Mouse (Mus musculus) kidney, postnatal 0 days (tissue): ENCODE measurements at regions not wholly inside any gene's neighbourhood (a gene's known extent, or its start where the extent isn't known, plus 50 kb on each side); places are given as distances from the start of the nearest gene placed in this dataset.

ENCODE experiments used
- ATAC-seq: fragments of 200-750 bp; cut with Nextera tagmentation; replicated peaks from 2 replicates; pipeline ENCODE4 v1.8.0; 2017; ENCODE audit warnings: low read depth, moderate number of reproducible peaks, moderate TSS enrichment, moderate library complexity; ENCODE audit not compliant: low FRiP score
- DNase-seq: peaks from one replicate; pipeline ENCODE4 v3.0.0-alpha.2; 2016; ENCODE audit warnings: low spot score
- H3K27ac ChIP-seq: fragments of 300-500 bp; sonication (generic); 2 replicates; pipeline ENCODE4 v1.5.1; 2014; ENCODE audit warnings: mild to moderate bottlenecking
- H3K27me3 ChIP-seq: fragments of 300-500 bp; sonication (generic); 2 replicates; pipeline ENCODE4 v1.6.1; 2014; ENCODE audit warnings: low read length, mixed read lengths; ENCODE audit not compliant: insufficient read depth
- H3K36me3 ChIP-seq: fragments of 300-500 bp; sonication (generic); 2 replicates; pipeline ENCODE4 v1.6.1; 2014; ENCODE audit warnings: low read length, mixed read lengths; ENCODE audit not compliant: insufficient read depth
- H3K4me1 ChIP-seq: fragments of 300-500 bp; sonication (generic); replicated peaks from 2 replicates; pipeline ENCODE4 v1.6.1; 2014; ENCODE audit warnings: antibody characterized with exemption, low read length, mixed read lengths; ENCODE audit not compliant: insufficient read depth
- H3K4me2 ChIP-seq: fragments of 300-500 bp; sonication (generic); 2 replicates; pipeline ENCODE4 v1.6.1; 2014; ENCODE audit warnings: mild to moderate bottlenecking, low read length, moderate library complexity, mixed read lengths
- H3K4me3 ChIP-seq: fragments of 300-500 bp; sonication (generic); replicated peaks from 2 replicates; pipeline ENCODE4 v1.5.1; 2014; ENCODE audit warnings: low read depth, low read length
- H3K9ac ChIP-seq: fragments of 300-500 bp; sonication (generic); 2 replicates; pipeline ENCODE4 v1.6.1; 2014; ENCODE audit warnings: low read depth, low read length
- H3K9me3 ChIP-seq: fragments of 300-500 bp; sonication (generic); replicated peaks from 2 replicates; pipeline ENCODE4 v1.6.1; 2016; ENCODE audit warnings: low read length, inconsistent platforms, mixed read lengths
- CTCF ChIP-seq: IDR thresholded peaks from 2 replicates; pipeline ENCODE4 v1.5.1; 2016; ENCODE audit warnings: antibody characterized with exemption, low read depth, mild to moderate bottlenecking, moderate library complexity
- WGBS: fragments of 180-500 bp; shearing (Covaris S2); extraction: QIAGEN DNeasy Blood & Tissue Kit; methylation state at CpG from one replicate; pipeline ENCODE4 v1.1.7; 2014; 5-methylcytosine and 5-hydroxymethylcytosine counted together

DNA sequence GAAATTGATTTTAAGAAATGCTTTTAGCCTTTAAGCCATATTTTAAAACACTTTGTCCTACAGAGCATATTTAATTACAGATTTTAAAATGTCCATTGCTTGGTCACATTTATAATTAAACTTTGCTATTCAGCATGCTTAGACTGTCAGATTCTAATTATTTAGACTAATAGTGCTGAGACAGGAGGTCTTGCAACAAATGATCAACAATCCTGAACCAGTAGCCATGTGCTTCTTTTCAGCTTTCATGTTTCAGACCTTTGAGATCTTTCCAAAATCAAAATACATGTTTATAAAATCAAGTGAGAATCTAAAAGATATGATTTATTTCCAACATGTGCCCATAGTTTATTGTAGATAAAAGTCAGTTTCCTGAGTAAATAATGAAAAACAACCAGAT, 371.0 kb downstream of the Slco4c1 start:
- Histone ChIP-seq H3K36me3 (no peaks in the 10 kb centered on the region), H3K27ac (no peak overlapping the region), H3K4me2 (no peak overlapping the region), H3K27me3 (no peaks in the 10 kb centered on the region), H3K9ac (no peak overlapping the region), H3K4me1 (no peaks in the 10 kb centered on the region), H3K9me3 (no peaks in the 10 kb centered on the region), H3K4me3 (no peak overlapping the region)
- ATAC-seq: no peak
- TF ChIP-seq CTCF: no peak
- peak; percentile 39 for DNase-seq

DNA sequence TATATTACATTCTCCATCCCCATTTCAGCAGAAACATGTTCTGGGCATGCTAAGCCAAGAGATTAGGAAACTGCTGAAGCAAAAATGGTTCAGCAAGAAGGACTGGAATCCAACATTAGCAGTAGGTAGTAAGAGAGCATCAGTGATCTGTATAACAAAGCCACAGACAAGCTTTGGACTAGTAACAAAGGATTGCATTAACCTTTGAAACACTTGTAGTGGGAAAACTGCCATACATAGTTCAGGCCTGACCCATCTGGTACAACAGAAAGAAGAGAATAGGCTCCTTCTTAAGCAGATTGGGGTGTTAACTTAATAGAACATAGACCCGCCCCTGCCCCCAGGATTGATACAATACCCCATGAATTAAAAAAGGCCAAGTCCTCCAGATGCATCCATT, 389.2 kb downstream of the Slco4c1 start:
- Histone ChIP-seq H3K9me3 (no peaks in the 10 kb centered on the region), H3K4me1 (no peaks in the 10 kb centered on the region), H3K27ac (no peak overlapping the region), H3K27me3 (no peaks in the 10 kb centered on the region), H3K4me2 (no peak overlapping the region), H3K9ac (no peak overlapping the region), H3K4me3 (no peak overlapping the region), H3K36me3 (no peaks in the 10 kb centered on the region)
- ATAC-seq: no peak
- DNase-seq: no peak
- no peak for TF ChIP-seq CTCF
- 86% methylated on average over 1 of the region's 1 CpGs for WGBS

GRCm38 (mm10) chr1:96450852-96451251, 421.1 kb downstream of the Slco4c1 start:
- ATAC-seq (no peak), DNase-seq (no peak)
- H3K4me3 ChIP-seq: no peak overlapping the region
- no peak overlapping the region for H3K9ac ChIP-seq
- 51% methylated on average over 1 of the region's 1 CpGs for WGBS
- no peaks in the 10 kb centered on the region for H3K36me3 ChIP-seq
- no peak for TF ChIP-seq CTCF
- H3K27me3 ChIP-seq: no peaks in the 10 kb centered on the region
- H3K4me1 ChIP-seq: no peaks in the 10 kb centered on the region
- H3K27ac ChIP-seq: no peak overlapping the region
- H3K9me3 ChIP-seq: no peaks in the 10 kb centered on the region
- H3K4me2 ChIP-seq: no peak overlapping the region

DNA sequence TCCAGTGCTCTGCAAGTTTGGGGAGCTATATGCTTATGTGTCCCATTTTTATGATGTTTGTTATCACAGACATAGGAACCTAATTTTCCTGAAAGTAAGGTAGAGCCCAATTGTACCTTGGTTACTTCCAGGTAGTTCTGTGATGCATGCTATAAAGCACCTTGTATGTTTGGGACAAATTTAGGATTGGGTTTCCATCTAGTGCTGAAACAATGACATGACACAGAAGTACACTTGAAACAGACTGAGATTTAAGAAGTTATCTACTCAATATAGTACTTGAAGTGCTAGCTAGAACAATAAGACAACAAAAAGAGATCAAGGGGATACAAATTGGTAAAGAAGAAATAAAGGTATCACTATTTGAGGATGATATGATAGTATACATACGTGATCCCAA, 426.8 kb downstream of the Slco4c1 start:
- no peaks in the 10 kb centered on the region for H3K36me3 ChIP-seq
- no peaks in the 10 kb centered on the region for H3K27me3 ChIP-seq
- H3K27ac ChIP-seq: no peak overlapping the region
- TF ChIP-seq CTCF: no peak
- ATAC-seq (no peak), DNase-seq (no peak)
- no peak overlapping the region for H3K9ac ChIP-seq
- no peak overlapping the region for H3K4me2 ChIP-seq
- 91% methylated on average over 1 of the region's 1 CpGs for WGBS
- no peak overlapping the region for H3K4me3 ChIP-seq
- H3K4me1 ChIP-seq: no peaks in the 10 kb centered on the region
- no peaks in the 10 kb centered on the region for H3K9me3 ChIP-seq

DNA sequence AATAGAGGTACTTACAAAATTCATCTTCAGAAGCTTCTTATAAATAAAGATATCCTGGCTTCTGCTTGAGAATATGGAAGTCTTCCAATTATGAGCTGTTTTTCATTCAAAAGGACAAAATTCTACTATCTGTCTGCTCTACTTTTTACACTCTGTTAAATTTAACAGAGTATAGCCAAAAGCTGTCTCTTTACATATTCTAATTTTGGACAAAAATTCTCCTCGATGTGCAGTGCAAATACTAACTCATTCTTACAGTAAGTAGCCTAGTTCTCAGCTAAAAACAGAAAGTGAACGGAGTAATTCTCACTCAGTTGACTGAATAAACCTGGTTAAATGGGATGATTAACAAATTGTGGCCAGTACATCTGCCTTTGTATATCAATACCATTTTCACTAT, 438.9 kb downstream of the Slco4c1 start:
- Histone ChIP-seq H3K9ac (no peak overlapping the region), H3K9me3 (no peaks in the 10 kb centered on the region), H3K4me3 (no peak overlapping the region), H3K36me3 (no peaks in the 10 kb centered on the region), H3K27ac (no peak overlapping the region), H3K4me2 (no peak overlapping the region), H3K4me1 (no peaks in the 10 kb centered on the region), H3K27me3 (no peaks in the 10 kb centered on the region)
- ATAC-seq: no peak
- no peak for DNase-seq
- no peak for TF ChIP-seq CTCF
- WGBS: 67% methylated on average over 2 of the region's 2 CpGs

- DNase-seq (no peak), ATAC-seq (no peak)
- H3K4me2 ChIP-seq: no peak overlapping the region
- H3K9me3 ChIP-seq: no peaks in the 10 kb centered on the region
- no peak overlapping the region for H3K9ac ChIP-seq
- no peaks in the 10 kb centered on the region for H3K36me3 ChIP-seq
- no peak overlapping the region for H3K4me3 ChIP-seq
- H3K27ac ChIP-seq: no peak overlapping the region
- TF ChIP-seq CTCF: no peak
- H3K27me3 ChIP-seq: no peaks in the 10 kb centered on the region
- no peaks in the 10 kb centered on the region for H3K4me1 ChIP-seq
Observed at GRCm38 (mm10) chr1:96423481-96423880, 448.5 kb downstream of the Slco4c1 start.

DNA sequence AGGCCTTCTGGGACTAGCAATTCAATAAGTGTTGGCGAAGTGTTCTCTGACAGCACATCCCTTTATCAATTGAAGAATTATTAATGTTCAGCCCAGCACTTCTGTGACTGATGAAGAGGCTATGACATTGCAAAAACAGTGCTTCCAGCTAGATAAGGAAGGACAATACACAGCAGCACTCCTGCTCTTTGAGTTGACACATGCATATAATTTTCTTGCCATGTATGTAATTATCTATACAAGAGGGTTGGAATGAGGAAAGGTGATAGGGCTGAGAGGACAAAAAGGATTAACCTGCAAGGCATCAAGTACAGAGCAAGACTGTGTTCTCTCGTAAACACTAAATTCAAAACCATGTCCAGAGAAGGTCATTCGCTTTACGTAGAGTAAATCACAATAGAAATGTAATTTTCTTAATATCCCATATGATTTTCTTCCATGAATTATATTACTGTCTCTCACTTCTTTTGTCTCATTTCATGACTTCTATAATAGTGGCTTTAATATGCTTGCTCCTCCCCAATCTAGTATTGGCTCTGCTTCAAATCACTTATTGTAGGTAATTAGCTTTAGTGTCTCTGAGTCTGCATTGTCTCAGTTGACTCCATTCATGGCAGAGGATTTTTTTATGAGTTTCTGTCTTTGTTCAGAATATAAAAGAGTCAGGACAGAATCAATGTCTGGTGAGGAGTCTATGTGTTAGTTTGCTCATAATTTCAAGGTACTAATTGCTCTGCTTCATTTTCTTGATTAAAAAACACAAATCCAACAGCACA, 460.9 kb downstream of the Slco4c1 start:
- H3K4me1 ChIP-seq: no peaks in the 10 kb centered on the region
- TF ChIP-seq CTCF: no peak

More for the DNA sequence above, 460.9 kb downstream of the Slco4c1 start:
- WGBS: 88% methylated on average over 4 of the region's 4 CpGs
- ATAC-seq: no peak
- Histone ChIP-seq H3K4me3 (no peak overlapping the region), H3K9me3 (no peaks in the 10 kb centered on the region), H3K4me2 (no peak overlapping the region), H3K27ac (no peak overlapping the region), H3K9ac (no peak overlapping the region), H3K27me3 (no peaks in the 10 kb centered on the region), H3K36me3 (no peaks in the 10 kb centered on the region)
- DNase-seq: no peak
